Mouse (Mus musculus) forebrain, embryonic 15.5 days (tissue): ENCODE results near the gene Calhm1. TPM values are rescaled to one million over a fixed set of nuclear protein-coding genes. Genes with fewer than 3 reads are reported as not detected.
"Not testable (repeated sequence)": the region's sequence is repeated elsewhere in the genome, so short reads cannot be mapped to it uniquely, and the experiment has no call there.

Experiments
- ATAC-seq: fragments of 200-750 bp; cut with Nextera tagmentation; replicated peaks from 2 replicates; pipeline ENCODE4 v1.8.0; 2017; ENCODE audit warnings: mild to moderate bottlenecking, moderate TSS enrichment, moderate library complexity
- H3K27ac ChIP-seq: fragments of 300-500 bp; sonication (generic); replicated peaks from 2 replicates; pipeline ENCODE4 v1.5.1; 2015; ENCODE audit warnings: mild to moderate bottlenecking, inconsistent platforms
- H3K27me3 ChIP-seq: fragments of 300-500 bp; sonication (generic); 2 replicates; pipeline ENCODE4 v1.6.1; 2015; ENCODE audit warnings: inconsistent platforms
- H3K36me3 ChIP-seq: fragments of 300-500 bp; sonication (generic); 2 replicates; pipeline ENCODE4 v1.6.1; 2015; ENCODE audit warnings: mild to moderate bottlenecking, inconsistent platforms
- H3K4me1 ChIP-seq: fragments of 300-500 bp; sonication (generic); 2 replicates; pipeline ENCODE4 v1.6.1; 2015; ENCODE audit warnings: inconsistent platforms
- H3K4me2 ChIP-seq: fragments of 300-500 bp; sonication (generic); replicated peaks from 2 replicates; pipeline ENCODE4 v1.6.1; 2015; ENCODE audit warnings: mild to moderate bottlenecking, inconsistent platforms
- H3K4me3 ChIP-seq: fragments of 300-500 bp; sonication (generic); 2 replicates; pipeline ENCODE4 v1.5.1; 2015; ENCODE audit warnings: mild to moderate bottlenecking, inconsistent platforms
- H3K9ac ChIP-seq: fragments of 300-500 bp; sonication (generic); replicated peaks from 2 replicates; pipeline ENCODE4 v1.6.1; 2015; ENCODE audit warnings: mild to moderate bottlenecking, inconsistent platforms
- H3K9me3 ChIP-seq: fragments of 300-500 bp; sonication (generic); 2 replicates; pipeline ENCODE4 v1.6.1; 2016; ENCODE audit warnings: inconsistent platforms
- WGBS: fragments of 180-500 bp; shearing (Covaris S2); methylation state at CpG from one replicate; pipeline ENCODE4 v1.1.7; 2015; ENCODE audit warnings: mixed read lengths; 5-methylcytosine and 5-hydroxymethylcytosine counted together
- polyA plus RNA-seq: library from polyadenylated mRNA; unstranded; fragments of >200 nt; fragmentation: Nextera tagmentation; extraction: Ambion mirVana; gene quantifications from 2 replicates; pipeline ENCODE4 v1.2.1, GENCODE M21; 2015

Gene Calhm1
- polyA plus RNA-seq, 1 experiment from 2014 or later, result not detected

DNA sequence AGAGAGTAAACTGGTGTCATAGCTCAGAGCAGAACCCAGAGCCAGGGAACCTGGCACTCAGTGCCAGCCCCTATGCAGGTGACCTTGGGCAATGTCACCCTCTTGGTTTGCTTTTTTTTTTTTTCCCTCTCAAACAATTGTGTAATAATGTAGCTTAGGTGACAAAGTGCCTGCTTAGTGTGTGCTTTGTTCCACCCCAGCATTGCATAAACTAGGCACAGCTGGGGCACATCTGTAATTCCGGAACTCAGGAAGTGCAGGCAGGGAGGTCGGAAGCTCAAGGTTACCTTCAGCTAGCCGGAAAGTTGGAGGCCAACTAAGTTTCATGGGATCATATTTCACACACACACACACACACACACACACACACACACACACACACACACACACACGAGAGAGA, 5.8 kb upstream of the Calhm1 start:
- H3K9ac ChIP-seq, result no peak overlapping the region
- peaks cover 7% of the 10 kb centered on the region for H3K4me1 ChIP-seq
- no peaks in the 10 kb centered on the region for H3K9me3 ChIP-seq
- ATAC-seq, result no peak
- H3K27ac ChIP-seq, result no peak overlapping the region
- H3K4me2 ChIP-seq, result no peak overlapping the region
- H3K36me3 ChIP-seq, result no peaks in the 10 kb centered on the region
- no peaks in the 10 kb centered on the region for H3K27me3 ChIP-seq
- H3K4me3 ChIP-seq, result no peak overlapping the region
- 70% methylated on average over 3 of the region's 4 CpGs for WGBS

DNA sequence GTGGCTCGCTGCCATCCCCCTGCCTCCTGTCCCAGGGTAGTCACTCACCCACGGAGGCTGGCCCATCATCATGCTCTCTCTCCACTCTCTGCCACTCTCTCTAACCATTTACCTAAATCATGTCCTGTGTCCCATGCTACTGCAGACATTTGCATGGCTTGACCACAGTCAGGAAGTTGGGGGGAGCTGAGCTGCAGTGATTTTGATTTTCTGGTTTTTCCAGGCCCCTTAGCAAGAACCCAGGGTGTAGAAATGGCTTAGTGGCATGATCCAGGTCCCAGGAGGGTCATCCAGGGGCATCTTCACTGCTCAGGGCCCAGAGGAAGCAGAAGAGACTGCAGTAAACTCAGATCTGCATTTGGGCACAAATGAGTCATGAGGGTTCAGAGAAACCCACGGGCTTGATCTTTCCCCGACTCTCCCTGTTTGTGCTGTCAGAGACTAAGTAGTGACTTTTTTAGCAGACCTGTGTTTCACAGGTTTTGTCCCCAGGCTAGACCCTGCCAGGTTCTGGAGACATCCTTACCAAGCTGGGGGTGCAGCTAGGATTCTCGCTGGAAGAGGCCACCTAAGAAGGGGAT, 4.3 kb upstream of the Calhm1 start:
- no peak overlapping the region for H3K4me3 ChIP-seq
- WGBS, result 79% methylated on average over 5 of the region's 5 CpGs
- no peak overlapping the region for H3K9ac ChIP-seq

DNA sequence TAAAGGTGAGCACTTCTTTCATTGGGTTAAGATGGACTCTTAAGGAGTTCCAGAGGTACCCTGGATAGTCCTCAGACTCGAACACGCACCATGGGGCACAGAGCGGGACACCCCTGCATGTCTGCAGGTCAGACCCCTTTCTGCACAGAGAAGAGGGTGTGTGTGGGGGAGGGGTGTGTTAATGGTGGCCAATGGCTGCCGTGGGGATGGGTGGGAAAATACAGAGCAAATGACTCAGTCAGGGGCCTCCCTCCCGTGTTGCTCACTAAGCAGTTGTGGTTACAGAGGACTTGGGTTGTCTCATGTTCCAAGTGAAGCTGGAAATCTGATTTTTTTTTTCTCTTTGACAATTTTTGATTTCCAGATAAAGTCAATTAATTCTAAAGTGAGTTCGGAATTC, 1.6 kb downstream of the Calhm1 start:
- WGBS, result 88% methylated on average over 6 of the region's 6 CpGs
- Histone ChIP-seq H3K4me1 (peaks cover 9% of the 10 kb centered on the region), H3K4me2 (no peak overlapping the region), H3K36me3 (no peaks in the 10 kb centered on the region), H3K27ac (no peak overlapping the region), H3K9ac (no peak overlapping the region), H3K9me3 (no peaks in the 10 kb centered on the region), H3K4me3 (no peak overlapping the region), H3K27me3 (no peaks in the 10 kb centered on the region)
- ATAC-seq, result no peak

More for the DNA sequence above, 4.3 kb upstream of the Calhm1 start:
- no peak for ATAC-seq
- H3K9me3 ChIP-seq, result no peaks in the 10 kb centered on the region
- H3K4me2 ChIP-seq, result no peak overlapping the region
- no peak overlapping the region for H3K27ac ChIP-seq
- H3K4me1 ChIP-seq, result peaks cover 7% of the 10 kb centered on the region
- no peaks in the 10 kb centered on the region for H3K36me3 ChIP-seq
- H3K27me3 ChIP-seq, result no peaks in the 10 kb centered on the region

DNA sequence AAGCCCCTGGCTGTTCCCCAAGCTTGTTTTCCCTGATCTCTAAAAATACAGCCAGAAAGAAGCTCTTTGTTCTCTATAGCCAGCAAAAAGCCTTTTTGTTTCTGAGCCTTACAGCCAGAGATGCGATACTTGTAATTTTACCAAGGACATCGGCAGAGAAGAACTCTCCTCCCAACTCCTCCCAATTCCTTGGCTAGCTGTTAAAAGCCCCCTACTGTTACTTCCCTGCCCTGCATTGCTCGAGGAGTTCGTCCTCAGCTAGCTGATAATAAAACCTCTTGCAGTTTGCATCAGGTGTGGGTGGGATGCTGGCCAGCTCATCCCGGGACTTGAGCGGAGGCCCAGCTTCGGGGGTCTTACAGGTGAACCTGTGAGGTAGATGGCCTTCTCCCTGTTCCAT, 4.4 kb downstream of the Calhm1 start:
- not testable (repeated sequence) for H3K27me3 ChIP-seq, ATAC-seq, H3K27ac ChIP-seq, H3K4me3 ChIP-seq, H3K36me3 ChIP-seq, H3K9ac ChIP-seq, H3K9me3 ChIP-seq, H3K4me2 ChIP-seq
- WGBS, result 37% methylated on average over 7 of the region's 7 CpGs
- H3K4me1 ChIP-seq, result peaks cover 14% of the 10 kb centered on the region

DNA sequence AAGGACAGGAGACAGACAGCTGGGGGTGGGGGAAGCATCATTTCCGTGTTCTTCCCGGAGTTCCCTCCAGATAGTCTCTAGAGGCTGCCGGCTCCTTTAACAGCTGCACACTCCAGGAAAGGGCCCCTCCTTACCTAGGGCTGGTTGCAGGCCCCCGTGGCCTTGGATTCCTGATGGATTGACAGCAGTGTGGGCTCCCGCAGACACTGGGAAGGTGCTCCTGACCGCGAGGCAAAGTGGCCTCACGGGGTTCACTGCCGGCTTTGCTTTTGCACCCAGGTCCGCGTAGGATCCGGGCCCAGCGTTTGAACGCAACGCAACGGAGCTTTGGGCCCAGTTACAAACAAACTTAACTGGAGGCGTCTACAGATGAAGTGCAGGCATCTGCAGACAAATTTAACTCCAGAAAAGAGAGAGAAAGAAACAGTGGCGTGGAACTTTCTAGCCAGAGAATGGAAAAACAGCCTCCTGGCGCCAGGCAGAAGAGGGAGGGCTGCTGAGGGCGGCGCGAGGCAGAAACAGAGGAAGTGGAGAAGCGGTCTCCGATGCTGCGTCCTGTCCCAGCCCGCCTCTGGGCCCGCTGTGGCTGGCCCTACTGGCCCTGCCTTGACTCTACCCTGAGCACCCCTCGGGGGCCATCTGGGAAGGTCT, 6.2 kb downstream of the Calhm1 start, which contains the start of gene Calhm2:
Gene Calhm2, minus strand, starts transcription at position 524 of the 651 bp plus-strand sequence.
- Histone ChIP-seq H3K4me2 (peak within 1 kb of the TSS; percentile 32), H3K9ac (peak within 1 kb of the TSS; percentile 18; the same call in 1 of the 2 replicates), H3K4me1 (peaks cover 14% of the 10 kb centered on the region), H3K36me3 (0 out of 2 replicates have a peak, but pooled peaks cover 2% of the 10 kb centered on the region), H3K9me3 (no peaks in the 10 kb centered on the region), H3K27ac (no peak within 1 kb of the TSS), H3K4me3 (peak within 1 kb of the TSS; percentile 19), H3K27me3 (no peaks in the 10 kb centered on the region)
- peak; percentile 56; the same call in 1 of the 2 replicates for ATAC-seq
- WGBS, result 14% methylated on average over 28 of the region's 28 CpGs

DNA sequence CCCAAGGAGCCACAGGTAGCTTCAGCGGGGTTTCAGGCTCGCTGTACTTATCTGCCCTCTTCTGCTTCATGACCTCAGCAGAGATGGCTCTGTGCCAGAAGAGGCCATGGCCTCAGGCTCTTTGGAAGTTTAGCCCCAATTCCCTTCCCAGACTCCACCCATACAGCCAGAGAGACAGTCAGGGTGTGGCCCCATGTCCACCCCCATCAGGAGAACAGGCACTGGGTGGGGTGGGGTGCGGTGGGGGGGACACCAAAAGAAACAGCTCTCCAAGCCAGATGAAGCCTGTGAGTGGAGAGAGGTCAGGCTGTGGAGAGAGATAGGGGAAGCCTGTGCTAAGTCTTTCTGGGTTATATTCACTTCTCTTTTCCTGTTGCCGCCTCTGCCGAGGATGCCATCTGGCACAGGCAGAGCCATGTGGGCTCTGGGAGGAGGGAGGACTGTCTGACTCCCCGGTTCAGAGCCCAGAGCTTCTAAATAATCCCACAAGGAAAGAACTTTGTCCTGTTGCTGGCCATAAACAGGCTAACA, 6.9 kb downstream of the Calhm1 start:
- peak; percentile 45; the same call in 1 of the 2 replicates for ATAC-seq

DNA sequence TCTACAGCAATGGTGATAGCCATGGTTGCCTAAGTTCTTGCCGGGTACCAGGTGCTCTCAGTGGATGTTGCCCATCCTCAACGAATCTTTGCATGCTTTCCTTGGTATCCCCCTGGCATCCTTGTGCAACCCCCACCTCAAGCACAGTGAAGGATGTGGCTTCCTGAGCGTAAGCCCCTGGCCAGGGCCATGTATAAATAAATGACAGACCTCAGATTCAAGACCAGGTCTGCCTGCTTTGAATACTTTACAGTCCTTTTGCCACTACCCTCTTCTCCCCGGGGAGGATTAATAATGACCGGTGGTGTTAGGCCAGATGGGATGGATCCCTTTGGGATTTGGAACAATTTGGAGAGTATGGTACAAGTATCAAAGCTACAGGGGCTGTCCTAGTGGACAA, 7.9 kb downstream of the Calhm1 start:
- 89% methylated on average over 5 of the region's 5 CpGs for WGBS
- Histone ChIP-seq H3K9me3 (no peaks in the 10 kb centered on the region), H3K4me3 (no peak overlapping the region), H3K36me3 (peaks cover 14% of the 10 kb centered on the region), H3K27me3 (no peaks in the 10 kb centered on the region), H3K9ac (no peak overlapping the region), H3K27ac (no peak overlapping the region), H3K4me1 (peaks cover 14% of the 10 kb centered on the region), H3K4me2 (no peak overlapping the region)
- no peak for ATAC-seq

More for the DNA sequence above, 6.9 kb downstream of the Calhm1 start:
- Histone ChIP-seq H3K27ac (no peak overlapping the region), H3K9ac (0 out of 2 replicates have a peak overlapping the region, but pooled peaks have one; percentile 18), H3K36me3 (0 out of 2 replicates have a peak, but pooled peaks cover 6% of the 10 kb centered on the region), H3K4me2 (peak overlapping the region; percentile 32), H3K9me3 (no peaks in the 10 kb centered on the region), H3K27me3 (no peaks in the 10 kb centered on the region), H3K4me1 (peaks cover 14% of the 10 kb centered on the region), H3K4me3 (no peak overlapping the region)
- 34% methylated on average over 6 of the region's 6 CpGs for WGBS

DNA sequence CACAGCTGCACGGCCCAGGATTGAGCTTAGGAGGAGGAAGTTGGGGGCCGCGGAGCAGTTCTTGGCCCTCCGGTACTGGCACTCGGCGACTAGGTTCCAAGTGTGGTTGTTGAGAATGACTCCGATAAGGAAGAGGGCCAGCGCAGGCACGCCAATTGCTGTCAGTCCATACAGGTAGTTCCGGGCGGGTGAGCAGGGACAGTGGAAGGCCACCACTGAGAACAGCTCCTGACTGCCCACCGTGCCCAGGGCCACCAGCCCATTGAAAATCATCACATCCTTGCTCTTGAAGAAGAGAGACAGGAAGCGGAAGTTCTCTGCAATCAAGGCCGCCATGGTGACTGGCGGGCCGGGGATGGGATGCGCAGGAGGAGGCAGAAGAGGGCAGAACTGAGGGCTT, 8.5 kb downstream of the Calhm1 start:
- no peak overlapping the region for H3K9ac ChIP-seq
- WGBS, result 91% methylated on average over 17 of the region's 17 CpGs
- no peak overlapping the region for H3K27ac ChIP-seq
- H3K36me3 ChIP-seq, result peaks cover 20% of the 10 kb centered on the region
- H3K9me3 ChIP-seq, result no peaks in the 10 kb centered on the region
- H3K4me2 ChIP-seq, result no peak overlapping the region
- H3K4me1 ChIP-seq, result peaks cover 14% of the 10 kb centered on the region
- H3K4me3 ChIP-seq, result no peak overlapping the region
- H3K27me3 ChIP-seq, result no peaks in the 10 kb centered on the region
- ATAC-seq, result no peak

DNA sequence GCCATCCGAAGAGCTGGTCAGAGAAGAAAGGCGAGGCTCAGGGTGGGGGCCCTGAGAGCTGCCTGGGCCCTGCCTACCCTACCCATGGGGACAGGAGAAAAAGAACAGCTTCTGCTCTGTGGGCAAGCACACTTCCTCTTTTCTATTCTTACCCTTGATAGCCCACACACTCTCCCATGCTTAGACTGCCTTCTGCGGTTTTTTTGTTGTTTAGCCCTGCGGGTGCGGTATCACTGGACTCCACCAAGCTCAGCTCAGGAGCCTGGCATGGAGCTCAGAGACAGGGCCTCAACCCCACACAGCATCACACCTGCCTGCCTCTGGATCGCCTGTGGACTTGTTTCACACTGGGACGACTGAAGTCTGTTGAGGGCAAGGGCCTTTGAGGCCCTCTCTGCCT, 10.9 kb downstream of the Calhm1 start:
- Histone ChIP-seq H3K4me1 (peaks cover 12% of the 10 kb centered on the region), H3K27ac (no peak overlapping the region), H3K4me2 (no peak overlapping the region), H3K27me3 (no peaks in the 10 kb centered on the region), H3K36me3 (peaks cover 44% of the 10 kb centered on the region), H3K4me3 (no peak overlapping the region), H3K9me3 (no peaks in the 10 kb centered on the region), H3K9ac (no peak overlapping the region)
- ATAC-seq, result no peak
- 88% methylated on average over 7 of the region's 7 CpGs for WGBS

DNA sequence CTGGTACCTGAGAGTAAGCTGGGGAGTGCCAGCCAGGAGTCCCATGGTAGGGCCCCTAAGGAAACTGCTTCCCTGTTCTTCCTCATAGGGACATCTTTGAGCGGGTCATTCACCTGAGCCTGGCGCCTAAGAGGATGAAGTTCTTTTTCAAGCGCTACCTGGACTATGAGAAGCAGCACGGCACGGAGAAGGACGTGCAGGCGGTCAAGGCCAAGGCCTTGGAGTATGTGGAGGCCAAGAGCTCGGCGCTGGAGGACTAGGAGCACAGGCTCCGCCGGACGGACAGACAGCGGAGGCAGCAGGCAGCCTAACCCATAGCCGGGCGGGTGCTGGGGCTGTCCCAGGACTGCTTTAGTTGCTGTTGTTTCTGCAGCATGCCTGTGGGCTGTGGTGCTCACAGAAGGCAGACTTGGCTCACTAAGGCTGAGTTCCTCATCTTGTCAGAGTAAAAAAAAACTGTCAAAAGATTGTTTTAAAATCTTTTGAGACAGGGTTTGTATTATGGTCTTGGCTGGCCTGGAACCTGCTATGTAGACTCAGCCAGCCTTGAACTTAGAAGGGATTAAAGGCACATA, 13.4 kb downstream of the Calhm1 start:
- Histone ChIP-seq H3K36me3 (peaks cover 64% of the 10 kb centered on the region), H3K9me3 (no peaks in the 10 kb centered on the region), H3K27me3 (no peaks in the 10 kb centered on the region), H3K4me2 (no peak overlapping the region), H3K9ac (no peak overlapping the region), H3K27ac (no peak overlapping the region), H3K4me1 (no peaks in the 10 kb centered on the region), H3K4me3 (no peak overlapping the region)
- 95% methylated on average over 15 of the region's 15 CpGs for WGBS
- ATAC-seq, result no peak

DNA sequence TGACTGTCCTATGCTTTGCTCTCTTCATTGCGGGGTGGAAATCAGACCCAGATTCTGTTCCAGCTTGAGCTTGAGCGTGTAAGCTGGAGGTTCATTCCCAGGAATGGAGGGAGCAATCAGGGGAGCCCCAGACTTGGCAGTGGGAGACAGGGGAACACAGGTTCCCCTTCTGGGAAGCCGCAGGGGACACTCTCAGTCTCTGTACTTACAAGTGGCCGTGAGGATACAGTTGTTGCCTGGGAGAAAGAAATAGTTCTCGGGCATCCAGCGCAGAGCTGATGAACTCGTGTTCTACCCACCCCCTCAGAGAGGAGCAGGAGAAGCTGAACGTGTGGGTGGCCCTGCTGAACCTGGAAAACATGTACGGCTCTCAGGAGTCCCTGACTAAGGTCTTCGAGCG, 15.2 kb downstream of the Calhm1 start:
- Histone ChIP-seq H3K4me3 (no peak overlapping the region), H3K27ac (no peak overlapping the region), H3K36me3 (peaks cover 74% of the 10 kb centered on the region), H3K4me2 (no peak overlapping the region), H3K4me1 (no peaks in the 10 kb centered on the region), H3K9ac (no peak overlapping the region), H3K27me3 (no peaks in the 10 kb centered on the region), H3K9me3 (no peaks in the 10 kb centered on the region)
- 94% methylated on average over 11 of the region's 11 CpGs for WGBS
- ATAC-seq, result no peak

DNA sequence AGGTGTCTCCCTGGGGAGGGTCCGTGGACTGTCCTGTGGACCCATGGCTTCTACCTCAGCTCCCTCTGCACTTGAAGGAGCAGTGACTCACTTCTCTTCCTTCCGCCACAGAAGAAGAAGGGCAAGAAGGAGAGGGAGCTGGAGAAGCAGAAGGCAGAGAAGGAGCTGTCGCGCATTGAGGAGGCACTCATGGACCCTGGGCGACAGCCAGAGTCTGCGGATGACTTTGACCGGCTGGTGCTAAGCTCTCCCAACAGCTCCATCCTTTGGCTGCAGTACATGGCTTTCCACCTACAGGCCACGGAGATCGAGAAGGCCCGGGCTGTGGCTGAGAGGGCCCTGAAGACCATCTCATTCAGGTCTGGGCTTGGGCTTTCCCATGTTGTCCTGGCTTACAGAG, 15.9 kb downstream of the Calhm1 start:
- H3K4me1 ChIP-seq, result no peaks in the 10 kb centered on the region
- H3K4me3 ChIP-seq, result no peak overlapping the region
- no peak overlapping the region for H3K9ac ChIP-seq
- no peaks in the 10 kb centered on the region for H3K9me3 ChIP-seq
- 96% methylated on average over 9 of the region's 10 CpGs for WGBS
- H3K36me3 ChIP-seq, result peaks cover 74% of the 10 kb centered on the region
- H3K27ac ChIP-seq, result no peak overlapping the region
- no peak overlapping the region for H3K4me2 ChIP-seq
- no peaks in the 10 kb centered on the region for H3K27me3 ChIP-seq
- ATAC-seq, result no peak
